Mouse (Mus musculus): ENCODE data around the gene Zfp579.

The Zfp579 gene

GRCm38 (mm10) chr7:4963527-4963926, 32.4 kb downstream of the Zfp579 start:
- 79% methylated on average over 5 of the region's 5 CpGs for WGBS

GRCm38 (mm10) chr7:4957361-4957760, 38.6 kb downstream of the Zfp579 start:
- WGBS: 90% methylated on average over 10 of the region's 10 CpGs

DNA sequence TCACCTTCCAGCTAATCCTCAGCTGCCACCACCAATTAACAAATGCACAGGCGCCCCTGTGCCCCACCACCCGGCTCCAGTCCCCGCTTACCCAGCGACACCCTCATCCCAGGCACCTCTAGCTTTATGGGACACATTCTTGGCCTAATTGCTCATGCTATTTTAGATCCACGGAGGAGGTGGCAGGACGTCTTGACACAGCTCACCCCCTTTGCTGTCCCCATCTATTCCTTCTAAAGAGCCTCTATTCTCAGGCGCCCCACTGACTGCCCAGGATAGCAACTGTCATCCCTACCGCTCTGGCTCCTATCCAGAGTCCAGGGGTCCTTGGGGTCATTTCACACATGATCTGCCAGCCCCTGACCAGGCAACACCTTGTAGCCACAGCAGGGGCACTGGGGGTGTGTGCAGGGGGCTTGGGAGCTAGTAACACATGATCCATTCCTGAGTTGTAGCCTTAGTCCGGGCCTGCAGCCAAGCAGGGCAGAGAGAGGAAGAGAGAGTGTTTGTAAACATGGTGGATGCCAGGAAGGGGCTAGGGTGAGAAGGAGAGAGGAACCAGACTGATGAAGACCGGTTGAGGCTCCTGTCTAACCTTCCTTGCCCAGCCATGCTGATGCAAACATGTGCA, 42.0 kb downstream of the Zfp579 start:
- WGBS: 43% methylated on average over 10 of the region's 10 CpGs

GRCm38 (mm10) chr7:4950561-4951342, 45.2 kb downstream of the Zfp579 start:
- 84% methylated on average over 19 of the region's 19 CpGs for WGBS

- WGBS: 73% methylated on average over 6 of the region's 6 CpGs
Measured at GRCm38 (mm10) chr7:4948386-4948785, 47.6 kb downstream of the Zfp579 start.

GRCm38 (mm10) chr7:4947855-4948254, 48.1 kb downstream of the Zfp579 start:
- 32% methylated on average over 2 of the region's 2 CpGs for WGBS

- 12% methylated on average over 15 of the region's 15 CpGs for WGBS
Measured at GRCm38 (mm10) chr7:4943223-4943815, 52.6 kb downstream of the Zfp579 start.

GRCm38 (mm10) chr7:4942673-4943072, 53.3 kb downstream of the Zfp579 start:
- WGBS: 58% methylated on average over 5 of the region's 5 CpGs

DNA sequence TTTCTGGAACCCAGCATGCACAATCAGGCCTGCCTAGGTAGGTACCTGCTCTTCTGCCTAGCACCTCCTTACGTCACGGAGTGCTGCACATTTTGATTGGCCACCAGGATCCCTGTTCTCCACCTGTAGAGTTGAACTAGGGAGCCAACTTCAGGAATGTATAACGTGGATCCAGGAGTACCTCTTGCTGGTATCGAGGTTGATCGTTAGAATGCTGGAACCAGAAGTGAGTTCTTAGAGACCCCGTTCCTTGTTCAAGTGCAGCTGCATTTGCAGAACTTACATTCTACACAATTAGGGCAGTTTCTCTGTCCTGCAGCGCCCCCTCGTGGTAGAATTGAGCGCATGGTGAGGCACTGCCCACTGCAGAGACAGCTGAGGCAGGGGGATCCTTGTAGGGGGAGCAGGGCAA, 55.9 kb downstream of the Zfp579 start:
- 17% methylated on average over 9 of the region's 9 CpGs for WGBS

GRCm38 (mm10) chr7:4938456-4938855, 57.5 kb downstream of the Zfp579 start:
- WGBS: 48% methylated on average over 2 of the region's 2 CpGs

DNA sequence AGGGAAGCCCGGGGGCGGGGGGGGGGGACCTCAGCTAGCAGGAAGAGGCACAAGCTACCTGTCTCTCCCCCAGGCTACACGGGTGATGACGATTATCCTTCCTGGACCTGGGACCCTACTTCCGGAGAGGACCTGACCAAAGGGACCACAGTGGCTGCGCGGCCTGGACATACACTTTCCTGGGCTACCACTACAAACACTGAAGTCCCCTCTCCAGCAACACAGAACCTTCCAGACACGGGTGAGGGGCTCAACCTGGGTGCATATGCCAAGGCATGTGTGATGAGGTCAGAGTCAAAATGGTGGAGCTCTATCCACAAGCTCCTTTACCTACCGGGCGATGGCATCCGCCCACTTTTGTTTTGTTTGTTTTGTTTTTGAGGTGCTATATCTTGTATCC, 58.6 kb downstream of the Zfp579 start:
- 77% methylated on average over 11 of the region's 11 CpGs for WGBS

DNA sequence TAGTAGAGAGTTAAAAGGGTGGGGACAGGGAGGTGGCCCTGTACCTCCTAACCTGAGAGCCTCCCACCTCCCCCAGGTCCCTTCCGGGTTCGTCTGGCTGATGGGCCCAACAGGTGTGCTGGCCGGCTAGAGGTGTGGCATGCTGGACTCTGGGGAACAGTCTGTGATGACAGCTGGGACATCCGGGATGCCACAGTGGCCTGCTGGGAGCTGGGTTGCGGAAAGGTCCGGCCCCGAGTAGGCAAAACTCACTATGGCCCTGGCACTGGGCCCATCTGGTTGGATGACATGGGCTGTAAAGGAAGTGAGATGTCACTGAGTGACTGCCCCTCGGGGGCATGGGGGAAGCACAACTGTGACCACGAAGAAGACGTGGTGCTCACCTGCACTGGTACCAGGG, 59.1 kb downstream of the Zfp579 start:
- 80% methylated on average over 10 of the region's 10 CpGs for WGBS

DNA sequence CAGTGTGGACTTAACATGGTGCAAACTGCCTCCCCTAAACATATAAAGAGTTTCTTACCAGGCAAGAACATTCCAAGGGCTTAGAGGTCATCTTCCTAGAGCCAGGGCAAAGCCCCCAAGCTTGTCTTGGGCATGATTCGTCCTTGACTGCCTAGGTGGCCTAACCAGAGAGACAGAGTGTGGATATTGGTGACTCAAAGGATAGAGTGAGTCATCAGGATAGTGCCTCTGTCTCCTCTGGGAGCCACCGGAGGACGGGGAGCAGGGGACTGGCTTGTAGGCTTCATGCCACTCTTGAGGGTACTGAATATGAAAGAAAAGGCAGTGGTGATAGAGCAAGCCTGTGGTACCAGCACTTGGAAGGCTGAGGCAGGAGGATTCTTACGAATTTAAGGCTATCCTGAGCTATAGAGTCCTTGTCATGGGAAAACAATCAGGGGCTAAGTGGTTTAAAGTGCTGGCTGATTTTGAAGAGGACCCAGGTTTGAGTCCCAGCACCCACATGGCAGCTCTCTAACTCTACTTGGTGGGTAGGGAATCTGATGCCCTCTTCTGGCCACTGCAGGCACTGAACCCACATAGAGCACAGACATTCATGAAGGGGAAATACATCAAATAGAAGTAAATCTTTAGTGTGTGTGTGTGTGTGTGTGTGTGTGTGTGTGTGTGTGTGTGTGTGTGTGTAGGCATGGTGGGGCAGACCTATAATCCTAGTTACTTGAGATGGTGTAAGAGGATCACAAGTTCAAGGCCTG, 61.6 kb downstream of the Zfp579 start:
- 87% methylated on average over 4 of the region's 4 CpGs for WGBS
